Mouse (Mus musculus) CH12.LX (cell line): ENCODE measurements around the gene Mknk2. TPM values are rescaled to one million over a fixed set of nuclear protein-coding genes. Genes with fewer than 3 reads are reported as not detected.

Experiments
- DNase-seq: peaks from one replicate; pipeline ENCODE4 v3.0.0-alpha.2; 2013; ENCODE audit errors: extremely low read depth
- H3K27ac ChIP-seq: 2 replicates; pipeline ENCODE4 v1.5.1; 2012; ENCODE audit warnings: low read depth, mild to moderate bottlenecking, control low read depth, moderate library complexity; ENCODE audit not compliant: insufficient read depth
- H3K27me3 ChIP-seq: replicated peaks from 2 replicates; pipeline ENCODE3; 2012; ENCODE audit warnings: inconsistent platforms
- H3K36me3 ChIP-seq, 2 experiments: replicated peaks in 1 of 2; 2 replicates each; pipeline versions ENCODE3 to v1.6.1; 2012; ENCODE audit warnings: inconsistent platforms in 1 of 2, low read length in 1 of 2, mild to moderate bottlenecking in 1 of 2, mixed read lengths in 1 of 2, moderate library complexity in 1 of 2; ENCODE audit not compliant: control insufficient read depth in 1 of 2, insufficient read depth in 1 of 2
- H3K4me1 ChIP-seq, 2 experiments: 2 replicates each; pipeline ENCODE4 v1.6.1; 2012; ENCODE audit warnings: inconsistent platforms in 1 of 2, moderate library complexity in 1 of 2; ENCODE audit not compliant: insufficient read depth in 2 of 2, control insufficient read depth in 1 of 2
- H3K4me2 ChIP-seq: 2 replicates; pipeline ENCODE4 v1.6.1; 2012; ENCODE audit warnings: low read depth, mild to moderate bottlenecking, control low read depth; ENCODE audit not compliant: poor library complexity, insufficient read depth, severe bottlenecking
- H3K4me3 ChIP-seq, 3 experiments: fragments of 150-350 bp in 1 of 3; sonication (generic) in 1 of 3; replicated peaks in 1 of 3; 2 replicates each; pipeline versions ENCODE3 to v1.5.1; 2011 to 2012; ENCODE audit warnings: low read depth in 2 of 3, low read length in 2 of 3, mild to moderate bottlenecking in 2 of 3, moderate library complexity in 2 of 3, control low read depth in 1 of 3, improper control_type of control experiment in 1 of 3, inconsistent platforms in 1 of 3, mixed read lengths in 1 of 3; ENCODE audit not compliant: poor library complexity in 1 of 3
- H3K79me2 ChIP-seq: replicated peaks from 2 replicates; pipeline ENCODE4 v1.6.1; 2012; ENCODE audit warnings: mild to moderate bottlenecking, moderate library complexity; ENCODE audit not compliant: control insufficient read depth, poor library complexity, insufficient read depth, severe bottlenecking; ENCODE audit errors: extremely low read depth
- H3K9ac ChIP-seq: 2 replicates; pipeline ENCODE4 v1.6.1; 2012; ENCODE audit warnings: low read depth, mild to moderate bottlenecking, control low read depth, moderate library complexity; ENCODE audit not compliant: insufficient read depth
- H3K9me3 ChIP-seq: replicated peaks from 2 replicates; pipeline ENCODE3; 2012; ENCODE audit warnings: low read length, inconsistent platforms, mixed read lengths
- BHLHE40 ChIP-seq: IDR thresholded peaks from 2 replicates; pipeline ENCODE4 v1.6.1; 2011; ENCODE audit warnings: mild to moderate bottlenecking, low read depth, low read length, improper control_type of control experiment
- CHD1 ChIP-seq: IDR thresholded peaks from 2 replicates; pipeline ENCODE4 v1.6.1; 2012; ENCODE audit warnings: low read depth, low read length, improper control_type of control experiment, inconsistent platforms
- CTCF ChIP-seq, 2 experiments: IDR thresholded peaks in 1 of 2; conservative IDR thresholded peaks in 1 of 2; 2 replicates each; pipeline ENCODE4 v1.5.1; 2011 to 2012; ENCODE audit warnings: low read depth in 2 of 2, low read length in 2 of 2, improper control_type of control experiment in 1 of 2, inconsistent platforms in 1 of 2, mild to moderate bottlenecking in 1 of 2, moderate library complexity in 1 of 2
- EP300 ChIP-seq: IDR thresholded peaks from 2 replicates; pipeline ENCODE4 v1.6.1; 2011; ENCODE audit warnings: low read length, improper control_type of control experiment
- GABPA ChIP-seq: IDR thresholded peaks from 2 replicates; pipeline ENCODE4 v1.6.1; 2012; ENCODE audit warnings: low read depth, low read length, improper control_type of control experiment, inconsistent platforms; ENCODE audit not compliant: insufficient replicate concordance
- IRF4 ChIP-seq: IDR thresholded peaks from 2 replicates; pipeline ENCODE4 v1.6.1; 2014; ENCODE audit warnings: low read depth, mild to moderate bottlenecking, inconsistent platforms, low read length, improper control_type of control experiment
- JUND ChIP-seq: conservative IDR thresholded peaks from 2 replicates; pipeline ENCODE4 v1.6.1; 2011; ENCODE audit warnings: low read depth, low read length, improper control_type of control experiment
- MAZ ChIP-seq: IDR thresholded peaks from 2 replicates; pipeline ENCODE4 v1.6.1; 2012; ENCODE audit warnings: low read depth, mild to moderate bottlenecking, inconsistent platforms, low read length, improper control_type of control experiment, moderate library complexity
- MXI1 ChIP-seq: IDR thresholded peaks from 2 replicates; pipeline ENCODE4 v1.6.1; 2011; ENCODE audit warnings: mild to moderate bottlenecking, low read depth, low read length, improper control_type of control experiment
- NELFE ChIP-seq: IDR thresholded peaks from 2 replicates; pipeline ENCODE4 v1.6.1; 2011; ENCODE audit warnings: low read depth, low read length, improper control_type of control experiment
- NRF1 ChIP-seq: IDR thresholded peaks from 2 replicates; pipeline ENCODE4 v1.6.1; 2014; ENCODE audit warnings: low read depth, mild to moderate bottlenecking, inconsistent platforms, low read length, improper control_type of control experiment, moderate library complexity
- PAX5 ChIP-seq: IDR thresholded peaks from 2 replicates; pipeline ENCODE4 v1.6.1; 2012; ENCODE audit warnings: low read length, inconsistent platforms, mixed read lengths
- POLR2AphosphoS2 ChIP-seq: IDR thresholded peaks from 2 replicates; pipeline ENCODE4 v1.6.1; 2011; ENCODE audit warnings: low read depth, low read length, improper control_type of control experiment
- RAD21 ChIP-seq: IDR thresholded peaks from 2 replicates; pipeline ENCODE4 v1.6.1; 2011; ENCODE audit warnings: low read depth, mild to moderate bottlenecking, low read length, improper control_type of control experiment, moderate library complexity
- SIN3A ChIP-seq: IDR thresholded peaks from 2 replicates; pipeline ENCODE4 v1.6.1; 2012; ENCODE audit warnings: low read length, improper control_type of control experiment, inconsistent platforms
- TCF12 ChIP-seq: IDR thresholded peaks from 2 replicates; pipeline ENCODE4 v1.6.1; 2014; ENCODE audit warnings: low read depth, mild to moderate bottlenecking, inconsistent platforms, low read length, improper control_type of control experiment
- UBTF ChIP-seq: IDR thresholded peaks from 2 replicates; pipeline ENCODE4 v1.6.1; 2012; ENCODE audit warnings: low read depth, mild to moderate bottlenecking, inconsistent platforms, low read length, improper control_type of control experiment, moderate library complexity
- USF1 ChIP-seq: IDR thresholded peaks from 2 replicates; pipeline ENCODE4 v1.6.1; 2014; ENCODE audit warnings: low read depth, mild to moderate bottlenecking, inconsistent platforms, low read length, improper control_type of control experiment
- USF2 ChIP-seq: conservative IDR thresholded peaks from 2 replicates; pipeline ENCODE4 v1.6.1; 2011; ENCODE audit warnings: low read depth, low read length, improper control_type of control experiment
- ZC3H11A ChIP-seq: IDR thresholded peaks from 2 replicates; pipeline ENCODE4 v1.6.1; 2012; ENCODE audit warnings: low read depth, mild to moderate bottlenecking, inconsistent platforms, low read length, improper control_type of control experiment
- ZKSCAN1 ChIP-seq: IDR thresholded peaks from 2 replicates; pipeline ENCODE4 v1.6.1; 2012; ENCODE audit warnings: low read depth, inconsistent platforms, low read length, improper control_type of control experiment, borderline replicate concordance
- dilution Hi-C: fragments of 300-500 bp; cut with MboI; formaldehyde crosslinking; loops from 2 replicates; pipeline ENCODE4 v1.14.3; 2020; ENCODE audit warnings: low sequenced_read_pairs; ENCODE audit not compliant: extremely low pct_unique_long_range_greater_than_20kb, extremely low pct_ligation_motif_present
- in situ Hi-C: fragments of 300-500 bp; cut with MboI; formaldehyde crosslinking; loops from 3 replicates; pipeline ENCODE4 v1.14.3; 2019; ENCODE audit warnings: low sequenced_read_pairs, low pct_ligation_motif_present, low pct_unique_long_range_greater_than_20kb, mixed read lengths
- polyA plus RNA-seq: library from polyadenylated mRNA; unstranded; fragments of >175 nt; gene quantifications from 2 replicates; pipeline ENCODE4 v1.2.1, GENCODE M21; 2012; ENCODE audit warnings: low read depth; ENCODE audit not compliant: insufficient read length
- total RNA-seq, 2 experiments: library from RNA; depleted of rRNA; stranded (reverse); fragments of 300-350 nt in 1 of 2; fragments of >200 nt in 1 of 2; gene quantifications; 2 replicates each; pipeline ENCODE4 v1.2.3; 2012 to 2014

The Mknk2 gene
- total and polyA plus RNA-seq, 3 experiments, result 91.5 to 199 (median 138) TPM

DNA sequence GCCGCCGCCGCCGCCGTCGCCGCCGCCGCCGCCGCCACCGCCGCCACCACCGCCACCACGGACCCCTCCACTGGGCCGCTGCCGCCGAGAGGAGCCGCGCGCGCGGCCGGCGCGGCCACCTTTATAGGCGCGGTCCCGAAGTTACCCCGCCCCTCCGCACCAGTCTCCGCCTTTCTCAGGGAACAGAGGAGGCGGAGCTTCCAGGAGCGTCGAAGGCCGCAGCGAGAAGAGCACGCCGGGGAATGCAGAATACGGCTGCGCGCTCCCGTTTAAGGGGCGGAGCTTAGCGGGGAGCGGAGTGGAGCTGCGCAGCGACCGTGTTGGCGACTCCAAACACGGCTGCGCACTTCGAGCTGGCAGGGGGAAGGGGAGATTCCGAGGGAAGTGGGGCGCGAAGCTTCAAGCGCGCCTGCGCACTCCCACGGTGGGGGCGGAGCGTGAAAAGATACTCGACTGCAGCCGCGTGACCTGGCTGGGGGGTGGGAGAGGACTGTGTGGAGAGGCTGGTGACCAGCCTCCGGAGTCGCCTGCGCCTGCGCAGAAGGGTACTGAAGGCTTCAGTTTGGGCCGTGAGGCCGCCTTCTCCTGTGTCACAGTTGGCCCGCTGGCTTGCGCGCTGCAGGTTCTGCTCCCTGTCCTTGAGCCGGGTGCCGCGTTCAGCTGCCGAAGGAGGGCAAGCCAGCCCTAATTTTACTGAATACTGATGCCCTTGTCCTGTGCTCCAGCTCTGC, 1.5 kb downstream of the Mknk2 start (continued):
- peak; percentile 23; the same call in 1 of the 2 replicates for TF ChIP-seq MXI1
- TF ChIP-seq USF2, result peak; percentile 53
- peak; percentile 94 for TF ChIP-seq NELFE

DNA sequence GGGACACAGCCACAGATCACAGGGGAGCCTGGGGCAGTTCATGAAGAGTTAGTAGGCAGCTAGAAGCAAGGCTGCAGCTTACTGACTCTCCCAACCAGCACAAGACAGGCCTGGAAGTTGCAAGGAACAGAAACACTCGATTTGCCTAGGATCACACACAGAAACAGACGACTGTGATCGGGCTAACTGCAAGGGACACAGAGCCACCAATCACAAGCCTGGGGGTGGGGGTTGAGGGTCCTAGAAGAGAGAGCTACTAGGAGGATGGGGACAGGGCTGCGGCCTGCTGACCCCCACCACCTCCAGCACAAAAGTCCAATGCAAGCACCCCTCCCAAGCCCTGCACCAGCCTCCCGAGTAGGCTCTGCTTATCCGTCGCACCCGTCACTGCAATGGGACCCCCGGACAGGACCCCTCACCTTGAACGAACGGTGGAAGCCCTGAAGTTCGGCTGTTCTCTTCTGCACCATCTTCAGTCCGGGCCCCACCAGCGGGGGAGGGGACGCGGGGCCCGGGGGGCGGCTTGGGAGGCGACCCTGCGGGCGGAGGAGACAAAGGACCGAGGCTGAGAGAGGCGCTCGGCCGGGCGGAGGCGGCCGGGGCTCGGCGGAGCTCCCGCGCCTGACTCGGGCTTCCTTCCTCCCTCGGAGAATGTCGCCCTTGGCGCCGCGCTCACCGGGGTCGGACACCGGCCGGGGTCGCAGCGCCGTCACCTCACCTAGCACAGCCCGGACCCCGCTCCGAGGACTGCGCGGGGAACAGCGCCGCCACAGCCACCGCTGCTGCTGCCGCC, 2.3 kb downstream of the Mknk2 start:
- peak overlapping the region; percentile 75 to 99 (median 85) for H3K4me3 ChIP-seq
- TF ChIP-seq UBTF (0 out of 2 replicates have a peak, but pooled peaks have one; percentile 32), CHD1 (no peak), SIN3A (peak; percentile 67; the same call in 1 of the 2 replicates)
- peak overlapping the region; percentile 64 for H3K4me2 ChIP-seq
- H3K9ac ChIP-seq, result peak overlapping the region; percentile 98
- peaks cover 29 to 72% of the 10 kb centered on the region in 2 experiments for H3K4me1 ChIP-seq
- DNase-seq, result no peak
- H3K27me3 ChIP-seq, result no peaks in the 10 kb centered on the region
- peaks cover 40% of the 10 kb centered on the region for H3K79me2 ChIP-seq
- H3K36me3 ChIP-seq, result peaks cover 25 to 42% of the 10 kb centered on the region in 2 experiments
- in situ Hi-C loops (loop anchor here (25.0 kb wide), 1 partner anchor 238 kb away; the partner anchor contains the start of gene Tcf3), dilution Hi-C loops (no loop called here)
- H3K9me3 ChIP-seq, result no peaks in the 10 kb centered on the region
- 0 out of 2 replicates have a peak overlapping the region, but pooled peaks have one; percentile 12 for H3K27ac ChIP-seq

DNA sequence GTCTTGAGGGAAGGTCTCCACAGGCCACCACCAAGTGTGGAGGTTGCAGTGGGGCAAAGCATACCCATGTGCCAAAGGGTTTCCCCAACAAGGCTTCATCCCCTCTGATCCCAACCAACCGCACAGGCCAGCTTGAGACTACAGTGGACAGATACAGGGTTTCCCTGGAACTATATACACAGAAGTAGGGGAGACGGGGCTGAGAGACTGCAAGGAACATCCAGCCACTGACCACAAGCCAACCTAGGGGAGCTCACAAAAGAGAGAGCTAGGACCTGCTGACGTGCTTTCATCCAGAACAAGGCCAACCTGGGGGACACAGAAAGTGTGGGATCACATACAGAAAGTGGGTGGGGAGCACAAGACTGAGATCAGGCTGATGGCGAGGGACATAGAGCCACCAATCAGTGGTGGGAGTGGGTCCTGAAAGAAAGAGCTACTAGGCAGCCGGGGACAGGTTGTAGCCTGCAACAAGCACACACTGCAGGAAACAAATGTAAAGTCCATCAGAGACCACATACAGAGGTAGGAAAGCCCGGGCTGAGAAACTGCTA, 3.0 kb downstream of the Mknk2 start:
- H3K36me3 ChIP-seq, result peaks cover 31 to 49% of the 10 kb centered on the region in 2 experiments

More for the DNA sequence above, 3.0 kb downstream of the Mknk2 start:
- Histone ChIP-seq H3K4me2 (peak overlapping the region; percentile 64), H3K9ac (peak overlapping the region; percentile 98), H3K4me1 (peaks cover 26 to 73% of the 10 kb centered on the region in 2 experiments), H3K27me3 (no peaks in the 10 kb centered on the region), H3K79me2 (peaks cover 40% of the 10 kb centered on the region), H3K4me3 (peak overlapping the region; percentile 75 to 99 (median 85)), H3K27ac (no peak overlapping the region), H3K9me3 (no peaks in the 10 kb centered on the region)
- DNase-seq, result no peak
- no peak for TF ChIP-seq NRF1
- TF ChIP-seq PAX5, result no peak
- no peak for TF ChIP-seq NELFE
- no peak for TF ChIP-seq ZKSCAN1
- no peak for TF ChIP-seq ZC3H11A
- no peak for TF ChIP-seq POLR2AphosphoS2
- no peak for TF ChIP-seq EP300
- TF ChIP-seq UBTF, result no peak
- TF ChIP-seq CTCF (conservative IDR thresholded peaks at IDR 0.05 in 1 of 2, IDR thresholded peaks at IDR 0.05 in 1 of 2; ENCODE audit: low read depth in 2 of 2, low read length in 2 of 2), result no peak
- no peak for TF ChIP-seq RAD21
- no peak for TF ChIP-seq MAZ
- no peak for TF ChIP-seq IRF4
- no peak for TF ChIP-seq USF1
- TF ChIP-seq GABPA, result no peak
- no peak for TF ChIP-seq CHD1
- TF ChIP-seq JUND, result no peak
- TF ChIP-seq BHLHE40, result no peak
- TF ChIP-seq TCF12, result no peak
- TF ChIP-seq SIN3A, result no peak
- in situ Hi-C loops, result loop anchor here (25.0 kb wide), 1 partner anchor 238 kb away; the partner anchor contains the start of gene Tcf3
- dilution Hi-C loops, result no loop called here
